Mouse (Mus musculus) hindbrain, embryonic 14.5 days (tissue): ENCODE measurements around the gene Rag1. TPM values are rescaled to one million over a fixed set of nuclear protein-coding genes. Genes with fewer than 3 reads are reported as not detected.

Source experiments
- ATAC-seq: fragments of 200-750 bp; cut with Nextera tagmentation; 2 replicates; pipeline ENCODE4 v1.8.0; 2017; ENCODE audit warnings: moderate number of reproducible peaks, mild to moderate bottlenecking, moderate TSS enrichment, moderate library complexity; ENCODE audit not compliant: low FRiP score
- DNase-seq: peaks from one replicate; pipeline ENCODE4 v3.0.0-alpha.2; 2015; ENCODE audit warnings: low spot score
- H3K27ac ChIP-seq: fragments of 300-500 bp; sonication (generic); 2 replicates; pipeline ENCODE4 v1.5.1; 2014; ENCODE audit warnings: mild to moderate bottlenecking, moderate library complexity
- H3K27me3 ChIP-seq: fragments of 300-500 bp; sonication (generic); 2 replicates; pipeline ENCODE4 v1.6.1; 2014; ENCODE audit warnings: mild to moderate bottlenecking, low read length, mixed read lengths; ENCODE audit not compliant: control insufficient read depth, insufficient read depth
- H3K36me3 ChIP-seq: fragments of 300-500 bp; sonication (generic); replicated peaks from 2 replicates; pipeline ENCODE4 v1.6.1; 2014; ENCODE audit not compliant: control insufficient read depth, insufficient read depth
- H3K4me1 ChIP-seq: fragments of 300-500 bp; sonication (generic); replicated peaks from 2 replicates; pipeline ENCODE4 v1.6.1; 2014; ENCODE audit warnings: antibody characterized with exemption, low read length, mixed read lengths; ENCODE audit not compliant: control insufficient read depth, insufficient read depth
- H3K4me2 ChIP-seq: fragments of 300-500 bp; sonication (generic); replicated peaks from 2 replicates; pipeline ENCODE4 v1.6.1; 2014; ENCODE audit warnings: mild to moderate bottlenecking, moderate library complexity
- H3K4me3 ChIP-seq: fragments of 300-500 bp; sonication (generic); replicated peaks from 2 replicates; pipeline ENCODE4 v1.5.1; 2014; ENCODE audit warnings: mild to moderate bottlenecking, low read length
- H3K9ac ChIP-seq: fragments of 300-500 bp; sonication (generic); 2 replicates; pipeline ENCODE4 v1.6.1; 2014
- H3K9me3 ChIP-seq: fragments of 300-500 bp; sonication (generic); 2 replicates; pipeline ENCODE4 v1.6.1; 2016; ENCODE audit warnings: low read length; ENCODE audit not compliant: control insufficient read depth
- WGBS: fragments of 180-500 bp; shearing (Covaris S2); extraction: QIAGEN DNeasy Blood & Tissue Kit; methylation state at CpG from one replicate; pipeline ENCODE4 v1.1.7; 2014; 5-methylcytosine and 5-hydroxymethylcytosine counted together
- polyA plus RNA-seq: library from polyadenylated mRNA; unstranded; fragments of >200 nt; fragmentation: Nextera tagmentation; extraction: Ambion mirVana; gene quantifications from 2 replicates; pipeline ENCODE4 v1.2.1, GENCODE M21; 2014

The Rag1 gene
- polyA plus RNA-seq, 1 experiment from 2014 or later = 0.32 TPM

GRCm38 (mm10) chr2:101678236-101679021, 29.1 kb upstream of the Rag1 start, which contains the start of gene Traf6:
Traf6 (plus strand) TSS chr2:101678429.
- DNase-seq (peak; percentile 78), ATAC-seq (peak; percentile 88)
- H3K27me3 ChIP-seq = no peaks in the 10 kb centered on the region
- H3K27ac ChIP-seq = peak within 1 kb of the TSS; percentile 5; the same call in 1 of the 2 replicates
- H3K4me1 ChIP-seq = peaks cover 6% of the 10 kb centered on the region; the same call in 1 of the 2 replicates
- WGBS = under 1% methylated on average over 68 of the region's 68 CpGs
- peak within 1 kb of the TSS; percentile 72 for H3K9ac ChIP-seq
- H3K9me3 ChIP-seq = no peaks in the 10 kb centered on the region
- peak within 1 kb of the TSS; percentile 78 for H3K4me3 ChIP-seq
- H3K36me3 ChIP-seq = no peaks in the 10 kb centered on the region
- H3K4me2 ChIP-seq = peak within 1 kb of the TSS; percentile 74

- WGBS = 87% methylated on average over 3 of the region's 3 CpGs
- ATAC-seq = no peak
- Histone ChIP-seq H3K9ac (no peak overlapping the region), H3K4me2 (no peak overlapping the region), H3K4me3 (no peak overlapping the region), H3K27ac (no peak overlapping the region), H3K36me3 (no peaks in the 10 kb centered on the region), H3K4me1 (no peaks in the 10 kb centered on the region), H3K9me3 (no peaks in the 10 kb centered on the region), H3K27me3 (no peaks in the 10 kb centered on the region)
- no peak for DNase-seq
These were observed 24.2 kb upstream of the Rag1 start for GRCm38 (mm10) chr2:101673547-101673946.

GRCm38 (mm10) chr2:101668751-101669150, 19.4 kb upstream of the Rag1 start:
- Histone ChIP-seq H3K9ac (no peak overlapping the region), H3K4me1 (no peaks in the 10 kb centered on the region), H3K27ac (no peak overlapping the region), H3K27me3 (no peaks in the 10 kb centered on the region), H3K9me3 (no peaks in the 10 kb centered on the region), H3K36me3 (no peaks in the 10 kb centered on the region), H3K4me2 (no peak overlapping the region), H3K4me3 (no peak overlapping the region)
- DNase-seq (no peak), ATAC-seq (no peak)
- 92% methylated on average over 3 of the region's 3 CpGs for WGBS

- WGBS = 74% methylated on average over 3 of the region's 3 CpGs
These were observed 16.4 kb upstream of the Rag1 start for GRCm38 (mm10) chr2:101665703-101666092.

GRCm38 (mm10) chr2:101665058-101665702, 15.9 kb upstream of the Rag1 start:
- Histone ChIP-seq H3K27ac (peak overlapping the region; percentile 36; the same call in 1 of the 2 replicates), H3K9ac (0 out of 2 replicates have a peak overlapping the region, but pooled peaks have one; percentile 16), H3K36me3 (no peaks in the 10 kb centered on the region), H3K27me3 (no peaks in the 10 kb centered on the region; the same call in 1 of the 2 replicates), H3K4me1 (no peaks in the 10 kb centered on the region), H3K9me3 (no peaks in the 10 kb centered on the region), H3K4me3 (no peak overlapping the region), H3K4me2 (no peak overlapping the region)
- ATAC-seq (peak; percentile 76; the same call in 1 of the 2 replicates), DNase-seq (peak; percentile 79)
- 20% methylated on average over 9 of the region's 9 CpGs for WGBS

More at GRCm38 (mm10) chr2:101665703-101666092, 16.4 kb upstream of the Rag1 start:
- DNase-seq (no peak), ATAC-seq (peak; percentile 24; the same call in 1 of the 2 replicates)
- Histone ChIP-seq H3K27ac (peak overlapping the region; percentile 36; the same call in 1 of the 2 replicates), H3K27me3 (no peaks in the 10 kb centered on the region; the same call in 1 of the 2 replicates), H3K4me3 (no peak overlapping the region), H3K9ac (0 out of 2 replicates have a peak overlapping the region, but pooled peaks have one; percentile 16), H3K36me3 (no peaks in the 10 kb centered on the region), H3K4me2 (no peak overlapping the region), H3K9me3 (no peaks in the 10 kb centered on the region), H3K4me1 (no peaks in the 10 kb centered on the region)

- ATAC-seq = no peak
- Histone ChIP-seq H3K4me1 (no peaks in the 10 kb centered on the region), H3K27me3 (no peaks in the 10 kb centered on the region; the same call in 1 of the 2 replicates), H3K9me3 (no peaks in the 10 kb centered on the region), H3K4me2 (no peak overlapping the region), H3K9ac (no peak overlapping the region), H3K4me3 (no peak overlapping the region), H3K27ac (no peak overlapping the region), H3K36me3 (no peaks in the 10 kb centered on the region)
- no peak for DNase-seq
- 74% methylated on average over 2 of the region's 2 CpGs for WGBS
These were observed 11.2 kb upstream of the Rag1 start for GRCm38 (mm10) chr2:101660536-101660935.

GRCm38 (mm10) chr2:101652921-101653597, 3.8 kb upstream of the Rag1 start:
- Histone ChIP-seq H3K36me3 (no peaks in the 10 kb centered on the region), H3K9ac (peak overlapping the region; percentile 51), H3K4me1 (peaks cover 4% of the 10 kb centered on the region; the same call in 1 of the 2 replicates), H3K4me3 (peak overlapping the region; percentile 28), H3K4me2 (peak overlapping the region; percentile 70), H3K27me3 (no peaks in the 10 kb centered on the region), H3K9me3 (no peaks in the 10 kb centered on the region), H3K27ac (no peak overlapping the region)
- ATAC-seq (peak; percentile 79), DNase-seq (peak; percentile 93)
- WGBS = 20% methylated on average over 14 of the region's 14 CpGs

GRCm38 (mm10) chr2:101652204-101652920, 3.1 kb upstream of the Rag1 start:
- peak; percentile 55 for DNase-seq
- no peak overlapping the region for H3K27ac ChIP-seq

More at GRCm38 (mm10) chr2:101652204-101652920, 3.1 kb upstream of the Rag1 start:
- Histone ChIP-seq H3K9me3 (no peaks in the 10 kb centered on the region), H3K27me3 (no peaks in the 10 kb centered on the region), H3K9ac (peak overlapping the region; percentile 51), H3K36me3 (no peaks in the 10 kb centered on the region), H3K4me2 (peak overlapping the region; percentile 70), H3K4me1 (peaks cover 4% of the 10 kb centered on the region; the same call in 1 of the 2 replicates), H3K4me3 (peak overlapping the region; percentile 28)
- ATAC-seq = peak; percentile 68
- WGBS = 28% methylated on average over 14 of the region's 14 CpGs
